Mouse (Mus musculus): ENCODE measurements at regions not wholly inside any gene's neighbourhood (a gene's known extent, or its start where the extent isn't known, plus 50 kb on each side); places are given as distances from the start of the nearest gene placed in this dataset.

DNA sequence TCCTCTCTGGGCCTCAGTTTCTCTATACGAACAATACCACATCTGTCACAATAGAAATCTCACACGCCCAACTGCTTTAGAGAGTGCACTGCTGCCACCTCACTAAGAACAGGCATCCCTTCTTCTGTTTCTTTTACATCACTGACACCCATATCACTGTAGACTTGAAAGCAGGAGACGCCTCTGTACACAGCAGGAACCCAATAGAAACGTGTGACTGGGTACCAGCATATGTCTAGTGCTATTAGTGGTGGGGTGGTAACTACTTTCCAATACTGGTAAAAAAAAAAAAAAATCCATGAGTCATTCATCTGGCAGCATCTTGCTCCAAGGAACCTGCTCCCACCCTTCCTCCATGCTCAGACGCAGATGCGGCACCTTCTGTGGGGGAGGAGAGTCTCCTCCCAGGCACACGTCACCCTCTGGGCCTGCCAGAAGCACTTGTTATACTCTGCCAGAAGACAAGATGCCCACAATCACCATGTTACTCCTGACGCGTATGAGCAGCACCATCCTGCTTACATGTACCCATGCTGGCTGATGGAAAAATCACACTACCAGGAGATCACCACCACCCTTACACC lies 151.3 kb upstream of the Plxna4 start:
- DNase-seq = no peak
- intact Hi-C loops (cut with DNase I) = no loop called here

DNA sequence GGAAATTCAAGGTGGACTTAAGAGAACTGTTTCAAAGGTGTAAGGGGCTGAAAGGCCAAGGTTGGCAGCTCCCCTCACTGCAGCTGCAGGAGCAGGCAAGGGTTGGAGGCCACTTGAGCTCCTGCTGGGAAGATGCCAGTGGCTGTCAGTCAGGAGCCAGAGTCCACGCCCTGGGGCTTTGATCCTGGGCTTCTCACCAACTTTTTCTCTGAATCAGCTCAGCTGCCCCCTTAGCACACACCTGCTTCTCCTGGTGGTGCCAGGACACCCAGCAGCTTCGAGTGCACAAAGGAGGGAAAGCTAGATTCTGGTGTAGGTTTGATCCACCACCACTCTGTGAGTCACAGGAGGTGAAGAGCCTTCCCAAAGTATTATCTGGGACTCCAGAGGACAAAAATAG lies 140.7 kb upstream of the Plxna4 start:
- DNase-seq = peak; percentile 77
- intact Hi-C loops (cut with DNase I) = loop anchor here (5.0 kb wide), 1 partner anchor 329 kb away; no protein-coding TSS in a partner anchor
- TF ChIP-seq CTCF (IDR thresholded peaks at IDR 0.05) = no peak
- Histone ChIP-seq H3K4me3 (no peak overlapping the region), H3K27ac (no peak overlapping the region)

More for the DNA sequence above, 151.3 kb upstream of the Plxna4 start:
- no peak overlapping the region for H3K4me3 ChIP-seq
- H3K27ac ChIP-seq = no peak overlapping the region
- TF ChIP-seq CTCF (IDR thresholded peaks at IDR 0.05) = no peak

DNA sequence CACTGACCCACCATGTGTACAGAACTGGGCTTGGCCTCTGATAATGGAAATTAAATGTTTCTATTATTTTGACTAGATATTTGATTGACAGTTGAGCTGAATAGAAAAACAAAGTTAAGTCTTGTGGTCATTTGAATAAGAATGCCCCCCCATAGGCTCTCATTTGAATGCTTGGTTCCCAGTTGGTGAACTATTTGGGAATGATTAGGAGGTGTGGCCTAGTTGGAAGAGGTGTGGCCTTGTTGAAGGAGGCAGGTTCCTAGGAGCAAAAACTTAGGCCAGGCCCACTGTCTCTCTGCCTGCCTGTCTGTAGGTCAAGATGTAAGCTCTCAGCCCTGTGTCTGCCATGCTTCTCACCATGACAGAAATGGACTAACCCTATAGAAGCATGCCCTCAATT lies 138.6 kb upstream of the Plxna4 start:
- Histone ChIP-seq H3K27ac (no peak overlapping the region), H3K4me3 (no peak overlapping the region)
- no peak for DNase-seq
- intact Hi-C loops (cut with DNase I) = loop anchor here (5.0 kb wide), 1 partner anchor 331 kb away; no protein-coding TSS in a partner anchor
- TF ChIP-seq CTCF (IDR thresholded peaks at IDR 0.05) = no peak

GRCm38 (mm10) chr6:32717860-32718259 lies 129.9 kb upstream of the Plxna4 start:
- TF ChIP-seq CTCF (IDR thresholded peaks at IDR 0.05) = no peak
- intact Hi-C loops (cut with DNase I) = no loop called here
- H3K27ac ChIP-seq = no peak overlapping the region
- no peak for DNase-seq
- H3K4me3 ChIP-seq = no peak overlapping the region

DNA sequence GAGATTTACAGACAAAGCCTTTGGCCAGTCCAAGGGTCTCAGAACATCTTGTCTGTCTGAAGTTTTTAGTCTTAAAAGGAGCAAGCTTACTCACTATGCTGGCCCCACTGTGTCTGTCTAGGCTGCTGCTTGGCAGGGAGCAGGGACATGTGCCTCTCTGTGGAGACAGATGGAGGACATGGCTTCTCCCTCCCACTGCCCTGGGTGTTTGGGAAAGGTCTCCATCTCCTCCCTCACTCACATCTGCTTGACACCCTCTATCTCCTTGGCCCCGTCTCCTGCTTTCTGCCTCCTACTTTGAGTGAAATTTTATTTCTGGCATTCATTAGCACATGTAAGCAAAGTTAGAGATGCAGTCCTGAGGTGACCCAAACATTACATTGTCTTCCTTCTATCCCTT lies 127.1 kb upstream of the Plxna4 start:
- intact Hi-C loops (cut with DNase I) = no loop called here
- no peak overlapping the region for H3K27ac ChIP-seq
- H3K4me3 ChIP-seq = no peak overlapping the region
- no peak for DNase-seq
- TF ChIP-seq CTCF (IDR thresholded peaks at IDR 0.05) = no peak

- intact Hi-C loops (cut with DNase I) = no loop called here
- Histone ChIP-seq H3K4me3 (no peak overlapping the region), H3K27ac (no peak overlapping the region)
- DNase-seq = no peak
- no peak for TF ChIP-seq CTCF (IDR thresholded peaks at IDR 0.05)
Measured at GRCm38 (mm10) chr6:32710208-32710607, 122.2 kb upstream of the Plxna4 start.

GRCm38 (mm10) chr6:32709566-32709965 lies 121.6 kb upstream of the Plxna4 start:
- no peak overlapping the region for H3K27ac ChIP-seq
- no peak for DNase-seq
- intact Hi-C loops (cut with DNase I) = no loop called here
- TF ChIP-seq CTCF (IDR thresholded peaks at IDR 0.05) = no peak
- H3K4me3 ChIP-seq = no peak overlapping the region

GRCm38 (mm10) chr6:32707417-32707816 lies 119.4 kb upstream of the Plxna4 start:
- TF ChIP-seq CTCF (IDR thresholded peaks at IDR 0.05) = no peak
- DNase-seq = no peak
- H3K4me3 ChIP-seq = no peak overlapping the region
- no peak overlapping the region for H3K27ac ChIP-seq
- intact Hi-C loops (cut with DNase I) = no loop called here

- TF ChIP-seq CTCF (IDR thresholded peaks at IDR 0.05) = no peak
- no peak overlapping the region for H3K4me3 ChIP-seq
- no peak for DNase-seq
- H3K27ac ChIP-seq = no peak overlapping the region
- intact Hi-C loops (cut with DNase I) = no loop called here
Measured at GRCm38 (mm10) chr6:32706376-32706775, 118.4 kb upstream of the Plxna4 start.

DNA sequence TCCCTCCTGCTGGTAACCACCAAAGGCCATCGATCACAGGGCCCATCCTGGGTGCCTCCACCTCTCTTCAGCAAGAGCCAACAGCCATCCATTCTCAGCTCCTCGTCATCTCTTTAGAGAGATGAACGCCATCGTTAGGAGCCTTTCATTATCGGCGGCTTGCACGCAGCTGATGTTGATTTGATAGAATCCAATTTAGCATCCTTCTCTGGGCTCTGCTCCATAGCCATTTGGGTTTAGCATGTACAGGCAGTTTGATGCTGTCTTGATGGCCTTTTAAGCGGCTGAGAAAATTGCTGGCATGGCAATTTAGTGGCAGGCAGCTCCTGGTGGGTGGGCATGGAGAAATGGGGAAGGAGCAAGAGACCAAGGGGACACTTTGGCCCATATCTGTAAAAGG lies 115.5 kb upstream of the Plxna4 start:
- intact Hi-C loops (cut with DNase I) = no loop called here
- TF ChIP-seq CTCF (IDR thresholded peaks at IDR 0.05) = no peak
- no peak overlapping the region for H3K27ac ChIP-seq
- no peak for DNase-seq
- no peak overlapping the region for H3K4me3 ChIP-seq

DNA sequence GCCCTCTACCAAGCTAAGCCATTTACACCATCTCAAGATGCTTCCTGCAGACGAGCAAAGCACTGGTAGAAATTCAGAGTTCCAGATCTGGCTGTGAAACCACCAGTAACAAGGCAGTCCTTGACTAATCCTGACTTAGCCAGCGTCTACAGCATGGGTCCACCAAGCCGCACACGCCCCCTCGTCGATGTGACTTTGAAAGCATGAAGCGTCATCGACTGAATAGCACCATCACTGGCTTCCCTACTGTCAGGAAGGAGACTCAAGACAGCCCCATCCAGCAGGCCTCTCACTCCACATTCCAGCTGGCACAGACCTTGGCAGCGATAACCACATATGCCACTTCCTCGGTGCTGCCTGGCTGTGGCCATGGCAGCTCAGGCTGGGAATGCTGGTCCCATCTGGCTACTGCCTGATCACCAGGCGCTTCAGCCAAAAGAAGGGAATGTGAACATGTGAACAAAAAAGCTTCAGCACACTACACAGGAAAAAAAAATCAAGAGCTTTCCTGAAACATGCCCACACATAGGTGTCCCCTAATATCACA lies 114.3 kb upstream of the Plxna4 start:
- no peak for TF ChIP-seq CTCF (IDR thresholded peaks at IDR 0.05)
- intact Hi-C loops (cut with DNase I) = no loop called here
- no peak for DNase-seq

GRCm38 (mm10) chr6:32699811-32700210 lies 111.8 kb upstream of the Plxna4 start:
- no peak for TF ChIP-seq CTCF (IDR thresholded peaks at IDR 0.05)
- intact Hi-C loops (cut with DNase I) = no loop called here
- no peak for DNase-seq
- Histone ChIP-seq H3K4me3 (no peak overlapping the region), H3K27ac (no peak overlapping the region)

More for the DNA sequence above, 114.3 kb upstream of the Plxna4 start:
- H3K27ac ChIP-seq = no peak overlapping the region
- H3K4me3 ChIP-seq = no peak overlapping the region

DNA sequence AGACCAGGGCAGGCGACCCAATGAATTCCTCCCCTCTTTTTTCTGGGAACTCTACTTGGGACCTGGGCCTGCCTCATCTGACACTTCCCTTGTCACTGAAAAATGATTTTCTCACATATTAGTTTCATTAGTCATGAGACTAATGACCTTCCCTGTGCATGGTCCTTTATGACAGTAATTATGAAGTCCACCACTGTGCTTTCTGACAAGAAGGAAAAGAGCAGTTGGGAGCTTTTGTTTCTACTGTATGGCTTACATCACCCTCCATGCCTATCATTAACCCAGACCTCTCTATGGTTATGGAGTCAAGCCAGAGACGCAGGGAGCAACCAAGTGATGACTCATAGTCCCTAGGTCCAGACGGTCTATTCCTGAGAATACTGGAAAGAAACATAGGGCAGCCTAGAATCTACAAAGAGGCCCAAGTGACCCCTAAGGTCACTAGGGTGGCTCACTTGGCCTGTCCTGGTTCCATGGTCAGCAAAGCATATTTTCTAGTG lies 109.8 kb upstream of the Plxna4 start:
- Histone ChIP-seq H3K4me3 (no peak overlapping the region), H3K27ac (no peak overlapping the region)
- intact Hi-C loops (cut with DNase I) = no loop called here
- DNase-seq = no peak
- no peak for TF ChIP-seq CTCF (IDR thresholded peaks at IDR 0.05)

DNA sequence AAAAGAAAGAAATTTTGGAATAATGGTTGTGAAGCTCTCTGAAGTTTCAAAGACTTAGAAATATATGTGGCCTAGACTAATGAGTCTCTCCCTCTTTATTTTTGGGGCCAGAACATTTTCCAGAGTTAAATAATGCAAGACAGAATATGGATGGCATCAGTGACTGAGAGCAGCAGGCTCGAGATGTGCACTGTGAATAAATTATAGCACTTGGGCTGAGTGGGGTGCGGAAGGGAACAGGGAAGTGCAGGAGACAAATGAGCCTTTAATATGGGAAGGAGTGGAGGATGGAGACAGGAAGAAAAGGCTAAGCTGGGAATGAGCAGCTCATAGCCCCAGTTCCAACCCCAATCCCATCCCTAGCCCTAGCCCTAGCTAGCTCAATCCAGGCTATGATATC lies 108.0 kb upstream of the Plxna4 start:
- H3K27ac ChIP-seq = no peak overlapping the region
- intact Hi-C loops (cut with DNase I) = no loop called here
- no peak for TF ChIP-seq CTCF (IDR thresholded peaks at IDR 0.05)
- H3K4me3 ChIP-seq = no peak overlapping the region
- DNase-seq = no peak

Measured in gastrocnemius, adult 2 months (tissue).